Comparison of ENCODE assay signal across 8 mouse cellular contexts in the genomic region with DNA sequence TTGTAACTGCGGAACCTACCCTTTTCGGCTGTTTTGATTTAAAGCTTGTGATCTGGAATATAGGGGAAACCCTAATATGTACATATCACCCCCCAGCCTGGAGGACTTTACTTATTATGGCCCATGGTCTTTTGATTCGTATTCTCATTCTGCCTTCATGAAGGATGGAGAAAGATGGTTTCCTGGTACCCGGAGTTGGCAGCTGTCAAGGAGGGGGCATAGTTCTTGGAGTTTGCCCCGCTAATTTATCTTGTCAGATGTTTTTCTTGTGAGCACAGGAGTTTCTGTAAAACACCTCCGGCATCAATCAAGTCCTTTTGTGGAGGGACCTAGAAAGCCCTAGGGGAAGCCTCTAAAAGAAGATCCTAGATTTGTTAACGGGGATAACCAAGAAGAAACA. TPM values are rescaled to one million over a fixed set of nuclear protein-coding genes. Genes with fewer than 3 reads are reported as not detected.
DNase-seq lines count a peak whose midpoint lies in the region; ATAC-seq and TF ChIP-seq lines count a peak whose summit lies in the region.

No protein-coding gene starts in this region.

- no peaks in the 10 kb centered on the region for H3K4me1 ChIP-seq in liver, adult 2 months (ENCODE audit: control insufficient read depth, insufficient read depth, low read length)
- H3K4me1 ChIP-seq in embryonic fibroblast, embryonic 13.5 days (ENCODE audit: control insufficient read depth, insufficient read depth, low read length) = 0 out of 2 replicates have a peak, but pooled peaks cover 4% of the 10 kb centered on the region

- no peak for TF ChIP-seq CTCF in liver, adult 2 months (IDR thresholded peaks at IDR 0.05; ENCODE audit: low read depth, low read length)
- TF ChIP-seq CTCF in embryonic fibroblast, embryonic 13.5 days (IDR thresholded peaks at IDR 0.05; ENCODE audit: borderline replicate concordance, insufficient read depth, low read length) = no peak

- H3K27ac ChIP-seq in liver, adult 2 months (replicated peaks; ENCODE audit: insufficient read depth, low read depth, low read length) = peak overlapping the region; percentile 53
- H3K27ac ChIP-seq in embryonic fibroblast, embryonic 13.5 days (ENCODE audit: insufficient read depth, low read length) = peak overlapping the region; percentile 23

- peak overlapping the region; percentile 91 for H3K4me3 ChIP-seq in liver, adult 2 months (ENCODE audit: insufficient read depth, low read depth, low read length)
- peak overlapping the region; percentile 63 for H3K4me3 ChIP-seq in embryonic fibroblast, embryonic 13.5 days (ENCODE audit: insufficient read depth, low read length)
- peak overlapping the region; percentile 54 for H3K4me3 ChIP-seq in myocyte

- peak overlapping the region; percentile 78 for H3ac ChIP-seq in myocyte (ENCODE audit: control insufficient read depth, insufficient read length)

- H3K79me2 ChIP-seq in liver, adult 2 months (ENCODE audit: control insufficient read depth, insufficient read depth, low read length) = no peaks in the 10 kb centered on the region
- no peaks in the 10 kb centered on the region for H3K79me2 ChIP-seq in myocyte (ENCODE audit: control insufficient read depth, insufficient read depth)

- no peaks in the 10 kb centered on the region for H3K27me3 ChIP-seq in liver, adult 2 months (ENCODE audit: control insufficient read depth, insufficient read depth, low read length)
- no peaks in the 10 kb centered on the region for H3K27me3 ChIP-seq in myocyte (ENCODE audit: control insufficient read depth, insufficient read depth, insufficient read length)

- H3K9ac ChIP-seq in liver, adult 2 months (ENCODE audit: low read depth, low read length) = peak overlapping the region; percentile 91

- ATAC-seq in inflammation-experienced regulatory T-cells, adult 6 months = no peak

- H3K4me2 ChIP-seq in myocyte (ENCODE audit: low read depth) = peak overlapping the region; percentile 93

- peak; percentile 26 for DNase-seq in liver, adult 2 months (ENCODE audit: extremely low read depth, low read depth, low spot score)
- DNase-seq in liver = no peak
- DNase-seq in kidney, postnatal 10 days = peak; percentile 11
- no peak for DNase-seq in adrenal gland, adult 18-20 months (ENCODE audit: low spot score in 2 of 2)
- DNase-seq in left cerebral cortex, adult 18-20 months (ENCODE audit: low spot score in 2 of 2) = no peak

- TF ChIP-seq POLR2A in liver, adult 2 months (IDR thresholded peaks at IDR 0.05; ENCODE audit: extremely low read depth, insufficient read depth, low read length) = no peak
- TF ChIP-seq POLR2A in embryonic fibroblast, embryonic 13.5 days (IDR thresholded peaks at IDR 0.05; ENCODE audit: low read depth, low read length) = no peak
- TF ChIP-seq POLR2A in myocyte (IDR thresholded peaks at IDR 0.05; ENCODE audit: insufficient read length, low read depth) = no peak

- WGBS in liver, adult 2 months = 11% methylated on average over 7 of the region's 7 CpGs

- peaks cover 7% of the 10 kb centered on the region; the same call in 1 of the 2 replicates for H3K36me3 ChIP-seq in liver, adult 2 months (ENCODE audit: control insufficient read depth, insufficient read depth, low read length)
- H3K36me3 ChIP-seq in myocyte (ENCODE audit: control insufficient read depth, insufficient read depth) = peaks cover 10% of the 10 kb centered on the region

TF ChIP-seq in myocyte, 11 proteins besides CTCF, POLR2A, EP300 and RAD21:
- TF ChIP-seq MYOG (IDR thresholded peaks at IDR 0.05; ENCODE audit: control insufficient read depth in 1 of 3, insufficient read depth in 1 of 3, insufficient read length in 2 of 3, low read depth in 2 of 3) = no peak
- TF ChIP-seq MYOD1 (IDR thresholded peaks at IDR 0.05; ENCODE audit: control insufficient read depth in 1 of 3, insufficient read length in 2 of 3, low read depth in 2 of 3) = no peak
- no peak for TF ChIP-seq USF1 (IDR thresholded peaks at IDR 0.05; ENCODE audit: low read depth)
- no peak for TF ChIP-seq CEBPB (IDR thresholded peaks at IDR 0.05; ENCODE audit: insufficient read depth, poor library complexity, severe bottlenecking)
- TF ChIP-seq POLR2AphosphoS2 (IDR thresholded peaks at IDR 0.05; ENCODE audit: insufficient read length, low read depth) = no peak
- TF ChIP-seq MAX (IDR thresholded peaks at IDR 0.05; ENCODE audit: low read depth) = no peak
- TF ChIP-seq TCF12 (IDR thresholded peaks at IDR 0.05; ENCODE audit: insufficient read depth, poor library complexity, severe bottlenecking) = no peak
- TF ChIP-seq TCF3 (IDR thresholded peaks at IDR 0.05; ENCODE audit: insufficient read length, low read depth) = no peak
- TF ChIP-seq SRF (IDR thresholded peaks at IDR 0.05; ENCODE audit: control insufficient read depth, insufficient read length, low read depth) = no peak
- TF ChIP-seq E2F4 (IDR thresholded peaks at IDR 0.05; ENCODE audit: insufficient read depth) = no peak

RNA-seq across cellular contexts. Expression of a gene that starts 0.8 kb away (rescaled TPM):
- 2.8 and 3.0 TPM in 2 replicates for total RNA-seq in liver, adult 2 months (2014; rRNA removed)
- polyA plus RNA-seq in liver, adult 2 months (2012; rRNA removed) = 0.44 and 0.62 TPM in 2 replicates
- polyA plus RNA-seq in embryonic fibroblast, embryonic 13.5 days (2011; ENCODE audit: insufficient read length, low read depth, missing spikeins) = 7.4 and 9.7 TPM in 2 replicates
- polyA plus RNA-seq in myocyte (2012; fragmentation: generic; extraction: Trizol) = 1.1 TPM
- 1 to 10 TPM; 3.5 to 3.6 TPM for total RNA-seq in adrenal gland, adult 18-20 months (2021)
- 1 to 10 TPM; 5.4 to 7.2 TPM for total RNA-seq in left cerebral cortex, adult 18-20 months (2021)
- 1 to 10 TPM; 5.3 to 7.1 (median 6.7) TPM for polyA plus RNA-seq in inflammation-experienced regulatory T-cells, adult 6 months (2017; shearing (Covaris generic))

Comparison
In these comparisons a context has a peak if more than half of its experiments do, and no peak if none do; other contexts are left out.
1. DNase-seq: peak in liver, adult 2 months (single experiment) and kidney, postnatal 10 days (single experiment); none in liver (single experiment), adrenal gland, adult 18-20 months (0 of 2) and left cerebral cortex, adult 18-20 months (0 of 2).
2. Peak in every context shown above with its lines, with median percentiles within 50 percentile points of each other: H3K4me3 ChIP-seq.